Mouse (Mus musculus): ENCODE measurements around the gene Slc4a4.
A peak's percentile ranks its signal among the peaks of the same experiment; 100 is the strongest.

Slc4a4 gene

GRCm38 (mm10) chr5:88916501-88916971 is 29.9 kb downstream of the Slc4a4 start:
- DNase-seq (ENCODE audit: low read depth) = no peak

GRCm38 (mm10) chr5:88917221-88917620 is 30.6 kb downstream of the Slc4a4 start:
- no peak for DNase-seq (ENCODE audit: low read depth)

- no peak for DNase-seq (ENCODE audit: low read depth)
Observed at GRCm38 (mm10) chr5:88917630-88918029, 31.0 kb downstream of the Slc4a4 start.

GRCm38 (mm10) chr5:88918538-88918937 is 31.9 kb downstream of the Slc4a4 start:
- no peak for DNase-seq (ENCODE audit: low read depth)

- DNase-seq (ENCODE audit: low read depth) = no peak
Observed at GRCm38 (mm10) chr5:88925576-88925975, 39.0 kb downstream of the Slc4a4 start.

GRCm38 (mm10) chr5:88928201-88928916 is 41.7 kb downstream of the Slc4a4 start:
- DNase-seq (ENCODE audit: low read depth) = peak; percentile 6

- no peak for DNase-seq (ENCODE audit: low read depth)
Observed at GRCm38 (mm10) chr5:88929392-88930094, 42.9 kb downstream of the Slc4a4 start.

- no peak for DNase-seq (ENCODE audit: low read depth)
Observed at GRCm38 (mm10) chr5:88930129-88930528, 43.5 kb downstream of the Slc4a4 start.

GRCm38 (mm10) chr5:88930611-88931010 is 44.0 kb downstream of the Slc4a4 start:
- DNase-seq (ENCODE audit: low read depth) = no peak

GRCm38 (mm10) chr5:88931176-88931575 is 44.6 kb downstream of the Slc4a4 start:
- no peak for DNase-seq (ENCODE audit: low read depth)

GRCm38 (mm10) chr5:88933454-88933853 is 46.8 kb downstream of the Slc4a4 start:
- DNase-seq (ENCODE audit: low read depth) = no peak

- DNase-seq (ENCODE audit: low read depth) = no peak
Observed at GRCm38 (mm10) chr5:88933946-88934345, 47.3 kb downstream of the Slc4a4 start.

GRCm38 (mm10) chr5:88938208-88938607 is 51.6 kb downstream of the Slc4a4 start:
- DNase-seq (ENCODE audit: low read depth) = no peak

- no peak for DNase-seq (ENCODE audit: low read depth)
Observed at GRCm38 (mm10) chr5:88939151-88939550, 52.5 kb downstream of the Slc4a4 start.

- DNase-seq (ENCODE audit: low read depth) = no peak
Observed at GRCm38 (mm10) chr5:88939782-88940181, 53.2 kb downstream of the Slc4a4 start.

- no peak for DNase-seq (ENCODE audit: low read depth)
Observed at GRCm38 (mm10) chr5:88941905-88942304, 55.3 kb downstream of the Slc4a4 start.

GRCm38 (mm10) chr5:88945661-88946339 is 59.2 kb downstream of the Slc4a4 start:
- no peak for DNase-seq (ENCODE audit: low read depth)

- DNase-seq (ENCODE audit: low read depth) = no peak
Observed at GRCm38 (mm10) chr5:88950337-88950736, 63.7 kb downstream of the Slc4a4 start.

GRCm38 (mm10) chr5:88952757-88953577 is 66.3 kb downstream of the Slc4a4 start:
- no peak for DNase-seq (ENCODE audit: low read depth)

GRCm38 (mm10) chr5:88957735-88958134 is 71.1 kb downstream of the Slc4a4 start:
- no peak for DNase-seq (ENCODE audit: low read depth)

GRCm38 (mm10) chr5:88958966-88959365 is 72.3 kb downstream of the Slc4a4 start:
- no peak for DNase-seq (ENCODE audit: low read depth)

GRCm38 (mm10) chr5:88959412-88959811 is 72.8 kb downstream of the Slc4a4 start:
- DNase-seq (ENCODE audit: low read depth) = no peak

Data from induced T-regulatory cell, adult 2 months (primary cell).